Mouse (Mus musculus) neural tube, embryonic 12.5 days (tissue): ENCODE data around the gene Plpp7. TPM values are rescaled to one million over a fixed set of nuclear protein-coding genes. Genes with fewer than 3 reads are reported as not detected.

Experiments
- ATAC-seq: fragments of 200-750 bp; cut with Nextera tagmentation; 2 replicates; pipeline ENCODE4 v1.8.0; 2017; ENCODE audit warnings: low read depth, mild to moderate bottlenecking, moderate TSS enrichment, moderate library complexity; ENCODE audit not compliant: low FRiP score
- H3K27ac ChIP-seq: fragments of 300-500 bp; sonication (generic); 2 replicates; pipeline ENCODE4 v1.5.1; 2016
- H3K27me3 ChIP-seq: fragments of 300-500 bp; sonication (generic); replicated peaks from 2 replicates; pipeline ENCODE4 v1.6.1; 2016; ENCODE audit warnings: mild to moderate bottlenecking
- H3K36me3 ChIP-seq: fragments of 300-500 bp; sonication (generic); 2 replicates; pipeline ENCODE4 v1.6.1; 2016; ENCODE audit warnings: mild to moderate bottlenecking
- H3K4me1 ChIP-seq: fragments of 300-500 bp; sonication (generic); 2 replicates; pipeline ENCODE4 v1.6.1; 2016
- H3K4me2 ChIP-seq: fragments of 300-500 bp; sonication (generic); replicated peaks from 2 replicates; pipeline ENCODE4 v1.6.1; 2016; ENCODE audit warnings: mild to moderate bottlenecking
- H3K4me3 ChIP-seq: fragments of 300-500 bp; sonication (generic); 2 replicates; pipeline ENCODE4 v1.5.1; 2016
- H3K9ac ChIP-seq: fragments of 300-500 bp; sonication (generic); 2 replicates; pipeline ENCODE4 v1.6.1; 2016; ENCODE audit warnings: mild to moderate bottlenecking
- H3K9me3 ChIP-seq: fragments of 300-500 bp; sonication (generic); 2 replicates; pipeline ENCODE4 v1.6.1; 2016; ENCODE audit warnings: mild to moderate bottlenecking
- WGBS: fragments of 180-500 bp; shearing (Covaris S2); methylation state at CpG from one replicate; pipeline ENCODE4 v1.1.7; 2016; 5-methylcytosine and 5-hydroxymethylcytosine counted together
- polyA plus RNA-seq: library from polyadenylated mRNA; unstranded; fragments of >200 nt; fragmentation: Nextera tagmentation; extraction: Ambion mirVana; gene quantifications from 2 replicates; pipeline ENCODE4 v1.2.1, GENCODE M21; 2016

Gene Plpp7
- polyA plus RNA-seq, 1 experiment from 2014 or later: 13.7 TPM

DNA sequence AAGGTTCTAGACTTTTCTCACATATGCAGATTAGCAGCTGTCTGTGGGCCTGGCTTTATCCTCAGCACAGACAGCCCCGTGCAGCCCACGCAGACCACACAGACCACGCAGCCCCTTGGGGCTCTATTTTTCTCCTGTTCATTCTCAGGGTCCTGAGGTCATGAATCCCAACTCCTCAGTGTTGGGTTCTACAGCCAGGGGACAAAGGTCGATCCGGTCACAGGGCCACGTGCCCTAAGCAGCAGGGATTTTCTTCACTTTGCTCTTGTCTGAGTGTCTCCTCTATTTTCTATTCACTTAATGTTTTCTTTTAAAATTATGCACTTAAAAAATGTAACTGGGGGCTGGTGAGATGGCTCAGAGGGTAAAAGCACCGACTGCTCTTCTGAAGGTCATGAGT, 20.0 kb upstream of the Plpp7 start:
- Histone ChIP-seq H3K27ac (no peak overlapping the region), H3K4me2 (no peak overlapping the region), H3K4me1 (peaks cover 5% of the 10 kb centered on the region; the same call in 1 of the 2 replicates), H3K9me3 (no peaks in the 10 kb centered on the region), H3K27me3 (no peaks in the 10 kb centered on the region), H3K9ac (no peak overlapping the region), H3K36me3 (no peaks in the 10 kb centered on the region), H3K4me3 (no peak overlapping the region)
- ATAC-seq: no peak
- WGBS: 69% methylated on average over 7 of the region's 7 CpGs

- Histone ChIP-seq H3K4me2 (no peak overlapping the region), H3K9me3 (no peaks in the 10 kb centered on the region), H3K4me1 (peaks cover 12% of the 10 kb centered on the region), H3K27ac (no peak overlapping the region), H3K9ac (no peak overlapping the region), H3K27me3 (peaks cover 14% of the 10 kb centered on the region), H3K36me3 (no peaks in the 10 kb centered on the region), H3K4me3 (no peak overlapping the region)
- no peak for ATAC-seq
- 78% methylated on average over 10 of the region's 10 CpGs for WGBS
These were observed 17.6 kb upstream of the Plpp7 start for GRCm38 (mm10) chr2:32077744-32078143.

DNA sequence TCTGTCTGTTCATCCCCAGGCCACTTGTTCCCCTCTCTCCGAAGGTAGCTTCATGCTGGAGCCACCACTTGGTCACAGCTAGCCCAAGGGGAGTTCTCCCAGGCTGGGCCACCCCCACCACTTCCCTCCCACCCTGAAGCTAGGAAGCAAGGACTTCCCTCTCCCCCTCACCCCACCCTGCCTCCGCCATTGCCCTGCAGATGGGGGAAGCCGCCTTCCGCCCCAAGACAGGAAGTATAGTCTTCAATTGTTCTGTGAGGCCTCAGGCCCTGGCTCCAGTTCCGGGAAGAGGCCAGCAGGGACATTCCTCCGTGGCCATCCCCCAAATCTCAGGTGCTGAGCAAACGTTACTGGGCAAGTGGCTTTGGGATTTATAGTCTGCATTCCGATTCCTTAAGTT, 16.8 kb upstream of the Plpp7 start:
- 55% methylated on average over 8 of the region's 8 CpGs for WGBS
- no peak for ATAC-seq
- Histone ChIP-seq H3K4me3 (no peak overlapping the region), H3K4me2 (no peak overlapping the region), H3K36me3 (no peaks in the 10 kb centered on the region), H3K4me1 (peaks cover 18% of the 10 kb centered on the region), H3K9ac (no peak overlapping the region), H3K27ac (no peak overlapping the region), H3K9me3 (no peaks in the 10 kb centered on the region), H3K27me3 (peaks cover 21% of the 10 kb centered on the region)

DNA sequence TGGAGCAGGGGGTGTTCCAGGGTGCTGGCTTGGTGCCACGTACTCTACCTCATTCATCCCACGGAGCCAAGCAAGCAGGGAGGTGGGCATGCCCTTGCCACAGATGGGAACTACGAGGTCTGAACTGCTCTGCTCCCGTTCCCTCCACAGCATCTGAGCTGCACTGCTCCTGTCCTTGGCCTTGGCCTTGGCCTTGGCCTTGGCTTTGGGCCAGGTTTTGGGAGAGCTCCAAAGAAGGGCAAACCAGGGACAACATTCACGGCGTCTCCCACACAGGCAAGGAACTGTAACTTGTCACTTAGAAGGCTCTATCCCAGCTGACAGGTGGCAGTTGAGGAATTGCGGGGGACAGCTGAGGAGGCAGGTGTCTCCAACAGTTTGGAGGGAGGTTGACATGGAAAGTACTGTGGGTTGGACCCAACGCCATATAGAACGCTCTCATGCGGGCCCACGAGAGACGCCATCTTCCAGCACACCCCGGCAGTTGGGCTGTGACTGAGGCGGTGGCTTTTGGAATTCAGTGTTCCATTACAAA, 16.1 kb upstream of the Plpp7 start:
- H3K4me3 ChIP-seq: no peak overlapping the region
- H3K4me2 ChIP-seq: no peak overlapping the region
- no peak overlapping the region for H3K9ac ChIP-seq
- no peak for ATAC-seq
- peaks cover 29% of the 10 kb centered on the region for H3K27me3 ChIP-seq
- 93% methylated on average over 14 of the region's 14 CpGs for WGBS
- H3K4me1 ChIP-seq: peaks cover 26% of the 10 kb centered on the region
- no peaks in the 10 kb centered on the region for H3K36me3 ChIP-seq
- H3K9me3 ChIP-seq: no peaks in the 10 kb centered on the region
- H3K27ac ChIP-seq: no peak overlapping the region

DNA sequence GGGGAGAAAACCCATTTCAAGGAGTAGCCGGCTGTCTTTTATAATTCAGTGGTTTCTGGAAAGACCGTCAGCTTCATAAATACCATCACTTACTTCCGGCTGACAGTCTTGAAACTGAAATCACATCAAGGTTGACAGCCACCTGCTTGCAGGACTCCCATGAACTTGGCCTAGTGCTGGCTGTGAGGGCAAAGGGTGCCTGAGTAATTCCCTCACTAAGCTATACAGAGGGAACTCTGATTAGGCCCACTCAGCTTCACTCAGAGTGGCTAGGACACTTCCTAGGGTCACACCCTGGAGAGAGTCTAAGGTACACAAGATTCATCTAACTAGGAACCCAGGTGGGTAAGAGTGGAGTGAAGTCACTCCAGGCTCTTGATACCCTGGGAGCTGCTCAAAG, 14.6 kb upstream of the Plpp7 start:
- H3K9ac ChIP-seq: no peak overlapping the region
- no peak overlapping the region for H3K4me2 ChIP-seq
- H3K9me3 ChIP-seq: no peaks in the 10 kb centered on the region
- H3K27ac ChIP-seq: no peak overlapping the region
- no peaks in the 10 kb centered on the region for H3K36me3 ChIP-seq
- no peak for ATAC-seq
- peaks cover 28% of the 10 kb centered on the region for H3K4me1 ChIP-seq
- H3K27me3 ChIP-seq: peaks cover 41% of the 10 kb centered on the region
- no peak overlapping the region for H3K4me3 ChIP-seq
- 85% methylated on average over 3 of the region's 3 CpGs for WGBS

DNA sequence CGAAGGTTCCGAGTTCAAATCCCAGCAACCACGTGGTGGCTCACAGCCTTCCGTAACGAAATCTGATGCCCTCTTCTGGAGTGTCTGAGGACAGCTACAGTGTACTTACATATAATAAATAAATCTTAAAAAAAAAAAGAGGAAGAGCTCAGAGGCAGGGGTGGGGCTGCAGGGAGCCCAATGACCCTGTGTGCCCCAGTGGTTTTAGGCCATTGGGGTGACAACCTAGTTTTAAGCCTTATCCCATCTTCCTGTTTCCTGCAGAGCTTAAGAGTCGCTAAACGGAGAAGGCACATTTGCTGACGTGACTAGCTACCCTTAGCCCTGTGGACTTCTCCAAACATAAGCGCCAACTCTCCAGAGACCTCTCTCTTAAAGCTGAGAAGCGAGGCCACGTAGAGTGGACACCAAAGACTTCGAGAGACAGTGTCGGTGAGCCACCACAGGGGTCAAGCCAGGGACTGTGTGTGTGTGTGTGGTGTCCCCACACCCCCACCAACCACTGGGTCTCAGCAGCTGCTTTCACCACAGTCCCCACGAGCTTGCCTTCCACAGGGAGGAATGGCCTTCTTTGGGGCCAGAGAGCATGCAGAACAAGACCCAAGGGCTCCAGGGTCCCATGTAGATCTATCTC, 13.9 kb upstream of the Plpp7 start:
- Histone ChIP-seq H3K4me2 (peak overlapping the region; percentile 91; the same call in 1 of the 2 replicates), H3K9ac (no peak overlapping the region), H3K4me1 (peaks cover 28% of the 10 kb centered on the region), H3K27ac (no peak overlapping the region), H3K27me3 (peaks cover 48% of the 10 kb centered on the region), H3K36me3 (no peaks in the 10 kb centered on the region), H3K4me3 (no peak overlapping the region), H3K9me3 (no peaks in the 10 kb centered on the region)
- 87% methylated on average over 14 of the region's 14 CpGs for WGBS
- no peak for ATAC-seq

DNA sequence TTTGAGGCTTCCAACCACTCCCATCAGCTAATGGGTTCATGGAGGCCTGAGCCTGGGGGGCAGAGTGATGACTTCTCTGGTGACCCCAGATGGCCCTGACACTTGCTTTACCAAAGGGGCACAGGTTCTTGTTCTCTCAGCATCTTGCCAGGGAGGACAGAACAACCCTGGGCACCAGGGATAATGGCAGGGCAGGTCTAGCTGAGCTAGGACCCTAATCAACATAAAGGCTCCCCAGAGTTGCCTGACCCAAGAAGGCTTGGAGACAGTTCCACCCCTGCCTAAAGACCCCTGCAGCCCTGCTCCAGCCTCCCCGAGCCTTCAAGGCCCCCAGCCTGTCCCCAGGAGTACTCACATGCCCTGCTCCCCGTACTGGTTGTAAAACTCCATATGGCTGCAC, 13.1 kb upstream of the Plpp7 start:
- Histone ChIP-seq H3K9me3 (no peaks in the 10 kb centered on the region), H3K4me3 (no peak overlapping the region), H3K4me1 (peaks cover 28% of the 10 kb centered on the region), H3K4me2 (peak overlapping the region; percentile 91), H3K27me3 (peaks cover 56% of the 10 kb centered on the region), H3K27ac (no peak overlapping the region), H3K9ac (no peak overlapping the region), H3K36me3 (no peaks in the 10 kb centered on the region)
- no peak for ATAC-seq
- WGBS: 27% methylated on average over 2 of the region's 2 CpGs

GRCm38 (mm10) chr2:32083159-32084011, 11.9 kb upstream of the Plpp7 start:
- Histone ChIP-seq H3K4me2 (peak overlapping the region; percentile 91), H3K36me3 (no peaks in the 10 kb centered on the region), H3K9me3 (no peaks in the 10 kb centered on the region), H3K27ac (no peak overlapping the region), H3K27me3 (peaks cover 68% of the 10 kb centered on the region), H3K4me1 (peaks cover 28% of the 10 kb centered on the region), H3K4me3 (peak overlapping the region; percentile 62), H3K9ac (peak overlapping the region; percentile 54)
- under 1% methylated on average over 91 of the region's 91 CpGs for whole genome bisulfite sequencing
- 0 out of 2 replicates have a peak, but pooled peaks have one; percentile 33 for ATAC-seq

DNA sequence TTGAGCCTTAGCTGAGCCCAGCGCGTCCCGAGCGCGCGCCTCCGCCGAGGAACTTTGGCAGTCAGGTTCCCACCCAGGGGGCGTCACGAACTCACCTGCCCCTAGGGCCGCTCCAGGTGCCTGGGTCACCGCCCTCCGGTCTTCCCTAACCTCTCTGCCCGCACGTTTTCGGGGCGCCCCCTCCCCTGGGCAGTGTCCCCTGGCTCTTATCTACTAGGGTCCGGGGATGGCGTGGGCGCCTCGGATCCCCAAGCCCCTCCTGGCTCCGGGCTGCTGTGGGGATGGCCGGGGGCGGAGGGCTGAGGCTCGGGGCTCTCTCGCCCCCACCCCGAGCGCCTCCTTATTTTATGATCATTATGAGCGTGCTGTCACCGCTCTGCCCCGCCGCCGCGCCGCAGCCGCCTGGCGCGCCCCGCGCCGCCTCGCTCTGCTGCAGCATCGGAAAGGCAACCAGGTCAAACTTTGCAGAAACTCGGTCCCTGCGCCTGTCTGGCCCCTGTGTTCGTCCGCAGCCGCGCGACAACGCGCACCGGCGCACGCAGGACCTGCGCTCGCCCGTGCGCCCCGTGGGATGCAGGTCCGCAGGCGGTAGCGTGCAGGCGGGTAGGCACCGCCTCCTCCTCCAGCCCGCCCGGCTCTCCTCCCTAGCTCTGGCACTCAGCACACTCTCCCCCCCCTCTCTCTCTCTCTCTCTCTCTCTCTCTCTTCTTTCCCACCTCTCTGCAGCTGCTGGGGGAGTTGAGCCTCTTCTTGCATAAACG, 11.0 kb upstream of the Plpp7 start, which contains the start of gene Fam78a:
TSS of gene Fam78a (minus strand) at position 747 of the 761 bp plus-strand sequence.
- Histone ChIP-seq H3K4me1 (peaks cover 31% of the 10 kb centered on the region), H3K4me3 (peak within 1 kb of the TSS; percentile 62), H3K27me3 (peaks cover 77% of the 10 kb centered on the region), H3K9me3 (no peaks in the 10 kb centered on the region), H3K4me2 (peak within 1 kb of the TSS; percentile 91), H3K9ac (peak within 1 kb of the TSS; percentile 54), H3K27ac (no peak within 1 kb of the TSS), H3K36me3 (no peaks in the 10 kb centered on the region)
- WGBS: under 1% methylated on average over 68 of the region's 68 CpGs
- peak; percentile 66; the same call in 1 of the 2 replicates for ATAC-seq

DNA sequence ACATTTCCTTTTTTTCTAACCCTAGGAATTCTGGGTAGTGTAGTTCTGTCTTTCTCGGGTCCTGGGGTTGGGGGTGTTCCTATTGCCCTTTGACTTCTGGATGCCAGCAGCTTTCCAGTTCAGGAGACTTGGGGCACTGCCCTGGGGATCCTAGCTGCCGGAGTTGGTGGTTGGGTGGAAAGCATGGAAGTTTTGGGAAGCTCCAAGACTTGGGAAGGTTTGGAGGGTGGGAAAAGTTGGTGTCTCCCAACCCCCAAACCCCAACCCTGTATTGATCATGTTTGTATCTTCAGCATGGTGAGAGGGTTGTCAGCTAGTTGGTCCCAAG, 10.5 kb upstream of the Plpp7 start:
- Histone ChIP-seq H3K27me3 (peaks cover 81% of the 10 kb centered on the region), H3K4me2 (peak overlapping the region; percentile 91), H3K27ac (no peak overlapping the region), H3K4me3 (peak overlapping the region; percentile 62), H3K9me3 (no peaks in the 10 kb centered on the region), H3K4me1 (peaks cover 31% of the 10 kb centered on the region), H3K36me3 (no peaks in the 10 kb centered on the region), H3K9ac (no peak overlapping the region)
- WGBS: 26% methylated on average over 2 of the region's 2 CpGs
- no peak for ATAC-seq

GRCm38 (mm10) chr2:32085231-32085630, 10.1 kb upstream of the Plpp7 start:
- Histone ChIP-seq H3K4me2 (no peak overlapping the region), H3K4me1 (peaks cover 31% of the 10 kb centered on the region), H3K27me3 (peaks cover 85% of the 10 kb centered on the region), H3K36me3 (no peaks in the 10 kb centered on the region), H3K9ac (no peak overlapping the region), H3K4me3 (no peak overlapping the region), H3K9me3 (no peaks in the 10 kb centered on the region), H3K27ac (no peak overlapping the region)
- 74% methylated on average over 2 of the region's 2 CpGs for WGBS
- ATAC-seq: no peak

- Histone ChIP-seq H3K9me3 (no peaks in the 10 kb centered on the region), H3K4me2 (no peak overlapping the region), H3K9ac (no peak overlapping the region), H3K27me3 (peaks cover 73% of the 10 kb centered on the region), H3K4me3 (no peak overlapping the region), H3K4me1 (peaks cover 26% of the 10 kb centered on the region), H3K27ac (no peak overlapping the region), H3K36me3 (no peaks in the 10 kb centered on the region)
- WGBS: 51% methylated on average over 4 of the region's 4 CpGs
- ATAC-seq: no peak
These were observed 7.7 kb upstream of the Plpp7 start for GRCm38 (mm10) chr2:32087606-32088005.
